Mouse (Mus musculus): Measurements from ENCODE around the gene St6galnac4. TPM values are rescaled to one million over a fixed set of nuclear protein-coding genes. Genes with fewer than 3 reads are reported as not detected.

Gene St6galnac4
- polyA plus RNA-seq, 1 experiment from 2014 or later, result 33.5 TPM

DNA sequence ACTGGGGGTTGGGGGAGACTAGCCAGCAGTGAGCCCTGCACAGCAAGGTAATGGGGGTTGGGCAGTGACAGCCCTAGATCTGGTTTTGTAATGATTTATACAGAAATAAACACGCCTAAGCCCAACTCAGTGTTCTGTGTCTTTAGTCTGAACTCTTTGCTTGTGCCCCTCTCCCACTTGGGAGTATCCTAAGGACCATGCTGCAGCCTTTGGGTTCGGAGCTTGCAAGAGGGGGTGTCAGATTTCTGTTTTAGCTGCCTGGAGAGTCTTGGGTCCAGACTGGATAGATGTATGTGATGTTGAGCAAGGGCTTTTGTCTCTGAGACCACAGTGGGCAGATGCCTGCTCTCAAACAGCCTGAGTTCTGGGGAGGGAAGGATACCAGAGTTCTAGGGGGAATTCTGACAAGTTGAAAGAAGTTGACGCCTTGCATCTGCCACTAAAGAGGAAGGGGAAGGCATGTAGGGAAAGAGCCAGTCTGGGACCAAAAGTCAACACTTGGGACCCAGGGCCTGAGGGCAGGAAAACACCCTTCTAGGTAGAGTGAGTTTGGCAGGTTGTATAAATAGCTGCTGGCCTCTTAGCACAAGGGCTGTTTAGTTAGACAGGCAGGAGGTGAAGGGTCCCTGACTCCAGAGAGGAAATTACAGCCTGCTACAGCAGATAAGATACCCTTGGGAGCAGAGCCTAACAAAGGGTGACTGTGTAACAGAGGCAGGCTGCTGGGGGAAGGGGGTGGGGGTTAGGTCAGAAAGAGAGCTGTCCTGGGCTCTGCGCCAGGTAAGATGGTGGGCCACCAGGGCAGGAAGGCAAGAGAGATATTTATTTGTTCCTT is 34.0 kb downstream of the St6galnac4 start:
- no peaks in the 10 kb centered on the region for H3K27me3 ChIP-seq
- peak overlapping the region; percentile 10; the same call in 1 of the 2 replicates for H3K4me3 ChIP-seq
- H3K9ac ChIP-seq, result peak overlapping the region; percentile 29
- no peaks in the 10 kb centered on the region for H3K9me3 ChIP-seq (replicated peaks)
- peak; percentile 81 for ATAC-seq (replicated peaks; ENCODE audit: insufficient number of reproducible peaks, insufficient read depth, low FRiP score, low read depth)
- H3K27ac ChIP-seq, result peak overlapping the region; percentile 93
- H3K4me2 ChIP-seq, result peak overlapping the region; percentile 44
- peaks cover 54% of the 10 kb centered on the region for H3K4me1 ChIP-seq (replicated peaks)
- peaks cover 26% of the 10 kb centered on the region for H3K36me3 ChIP-seq
- 11% methylated on average over 4 of the region's 4 CpGs for WGBS

GRCm38 (mm10) chr2:32621517-32621859 is 34.6 kb downstream of the St6galnac4 start, which contains the start of gene Ak1:
TSS of gene Ak1 (plus strand) at chr2:32621758.
- WGBS, result 7% methylated on average over 7 of the region's 7 CpGs
- no peaks in the 10 kb centered on the region for H3K27me3 ChIP-seq
- no peak for ATAC-seq (replicated peaks; ENCODE audit: insufficient number of reproducible peaks, insufficient read depth, low FRiP score, low read depth)
- peak within 1 kb of the TSS; percentile 10; the same call in 1 of the 2 replicates for H3K4me3 ChIP-seq
- peak within 1 kb of the TSS; percentile 44 for H3K4me2 ChIP-seq
- H3K9me3 ChIP-seq (replicated peaks), result no peaks in the 10 kb centered on the region
- peaks cover 58% of the 10 kb centered on the region for H3K4me1 ChIP-seq (replicated peaks)
- peaks cover 20% of the 10 kb centered on the region for H3K36me3 ChIP-seq
- H3K27ac ChIP-seq, result peak within 1 kb of the TSS; percentile 93
- H3K9ac ChIP-seq, result peak within 1 kb of the TSS; percentile 29

GRCm38 (mm10) chr2:32624111-32624748 is 37.3 kb downstream of the St6galnac4 start:
- Histone ChIP-seq H3K4me3 (no peak overlapping the region), H3K9ac (0 out of 2 replicates have a peak overlapping the region, but pooled peaks have one; percentile 7), H3K27ac (peak overlapping the region; percentile 95), H3K9me3 (replicated peaks) (no peaks in the 10 kb centered on the region), H3K4me1 (replicated peaks) (peaks cover 78% of the 10 kb centered on the region), H3K27me3 (no peaks in the 10 kb centered on the region), H3K36me3 (no peaks in the 10 kb centered on the region), H3K4me2 (no peak overlapping the region)
- 68% methylated on average over 5 of the region's 5 CpGs for WGBS
- ATAC-seq (replicated peaks; ENCODE audit: insufficient number of reproducible peaks, insufficient read depth, low FRiP score, low read depth), result no peak

- peaks cover 72% of the 10 kb centered on the region for H3K4me1 ChIP-seq (replicated peaks)
- peak; percentile 45 for ATAC-seq (replicated peaks; ENCODE audit: insufficient number of reproducible peaks, insufficient read depth, low FRiP score, low read depth)
- no peaks in the 10 kb centered on the region for H3K27me3 ChIP-seq
- peak overlapping the region; percentile 95 for H3K27ac ChIP-seq
- no peaks in the 10 kb centered on the region for H3K9me3 ChIP-seq (replicated peaks)
- no peaks in the 10 kb centered on the region for H3K36me3 ChIP-seq
- H3K4me3 ChIP-seq, result peak overlapping the region; percentile 47
- 3% methylated on average over 13 of the region's 13 CpGs for WGBS
- H3K4me2 ChIP-seq, result peak overlapping the region; percentile 68
- peak overlapping the region; percentile 61 for H3K9ac ChIP-seq
Measured at GRCm38 (mm10) chr2:32625212-32625872, 38.4 kb downstream of the St6galnac4 start.

- H3K9me3 ChIP-seq (replicated peaks), result no peaks in the 10 kb centered on the region
- 13% methylated on average over 5 of the region's 5 CpGs for WGBS
- peak overlapping the region; percentile 95 for H3K27ac ChIP-seq
- H3K4me1 ChIP-seq (replicated peaks), result peaks cover 65% of the 10 kb centered on the region
- peak; percentile 61 for ATAC-seq (replicated peaks; ENCODE audit: insufficient number of reproducible peaks, insufficient read depth, low FRiP score, low read depth)
- peak overlapping the region; percentile 61 for H3K9ac ChIP-seq
- peak overlapping the region; percentile 68 for H3K4me2 ChIP-seq
- H3K27me3 ChIP-seq, result no peaks in the 10 kb centered on the region
- H3K36me3 ChIP-seq, result no peaks in the 10 kb centered on the region; the same call in 1 of the 2 replicates
- peak overlapping the region; percentile 47 for H3K4me3 ChIP-seq
Measured at GRCm38 (mm10) chr2:32625873-32626694, 39.2 kb downstream of the St6galnac4 start.

DNA sequence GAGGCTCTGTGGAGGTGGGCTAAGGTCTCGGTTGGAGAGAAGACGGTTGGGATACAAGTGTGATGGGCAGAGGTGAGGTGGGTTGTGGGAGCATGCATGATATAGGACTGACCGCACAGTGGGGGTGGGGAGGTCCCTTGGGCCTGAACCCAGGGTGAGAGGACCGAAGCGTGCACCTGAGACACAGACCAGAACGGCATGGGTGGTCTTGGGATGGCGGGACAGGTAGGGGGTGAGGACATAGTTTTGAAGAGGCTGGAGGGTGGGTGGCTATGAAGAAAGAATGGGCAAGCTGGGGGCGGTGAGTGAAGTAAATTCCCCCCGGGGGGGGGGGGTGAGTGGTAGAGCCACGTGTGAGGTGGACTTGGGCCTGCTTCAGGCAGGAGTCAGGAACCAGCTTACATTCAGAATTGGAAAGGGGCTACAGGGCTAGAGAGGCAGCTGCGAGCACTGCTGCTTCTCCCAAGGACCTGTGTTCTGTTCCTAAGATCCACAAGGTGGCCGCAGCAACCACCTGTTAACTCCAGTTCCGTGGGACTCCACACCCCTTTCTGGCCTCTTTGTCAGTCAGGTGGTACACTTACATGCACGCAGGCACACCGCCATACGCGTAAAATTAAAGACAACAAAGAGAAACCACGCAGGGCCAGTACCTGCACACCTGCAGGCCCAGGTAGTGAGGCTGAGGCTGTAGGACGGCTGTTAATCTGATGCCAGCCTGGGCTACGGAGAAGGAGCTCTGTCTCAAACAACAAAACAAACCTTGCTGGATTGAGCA is 40.6 kb downstream of the St6galnac4 start:
- 61% methylated on average over 20 of the region's 20 CpGs for WGBS
- peak overlapping the region; percentile 95 for H3K27ac ChIP-seq
- no peak for ATAC-seq (replicated peaks; ENCODE audit: insufficient number of reproducible peaks, insufficient read depth, low FRiP score, low read depth)
- H3K36me3 ChIP-seq, result no peaks in the 10 kb centered on the region; the same call in 1 of the 2 replicates
- peak overlapping the region; percentile 47 for H3K4me3 ChIP-seq
- H3K9me3 ChIP-seq (replicated peaks), result no peaks in the 10 kb centered on the region
- peaks cover 63% of the 10 kb centered on the region for H3K4me1 ChIP-seq (replicated peaks)
- peak overlapping the region; percentile 61; the same call in 1 of the 2 replicates for H3K9ac ChIP-seq
- H3K27me3 ChIP-seq, result no peaks in the 10 kb centered on the region
- H3K4me2 ChIP-seq, result peak overlapping the region; percentile 68

DNA sequence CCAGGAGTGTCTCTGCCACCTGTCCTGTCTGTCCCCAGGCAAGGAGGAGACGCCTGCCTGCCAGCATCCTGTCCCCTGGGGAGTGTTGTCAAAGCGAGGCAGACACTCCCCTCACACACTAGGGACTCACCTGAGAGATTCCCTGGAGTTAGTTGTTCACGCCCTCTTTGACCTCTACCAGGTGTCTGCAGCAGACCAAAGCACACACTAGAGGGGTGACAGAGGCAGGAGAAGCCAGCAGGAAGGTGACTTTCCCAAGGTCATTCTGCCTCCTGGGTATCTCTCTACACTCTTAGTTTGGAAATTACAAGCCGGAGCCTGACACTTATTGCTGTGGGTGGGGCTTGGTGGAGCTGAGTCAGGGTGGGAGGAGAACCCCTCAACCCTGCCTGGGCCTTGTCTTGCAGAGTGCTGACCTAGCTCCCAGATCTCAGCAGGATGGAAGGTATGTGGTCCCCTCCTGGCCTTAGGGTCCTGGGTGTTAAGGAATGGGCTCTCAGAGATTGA is 41.2 kb downstream of the St6galnac4 start:
- H3K9me3 ChIP-seq (replicated peaks), result no peaks in the 10 kb centered on the region
- no peak for ATAC-seq (replicated peaks; ENCODE audit: insufficient number of reproducible peaks, insufficient read depth, low FRiP score, low read depth)
- H3K4me1 ChIP-seq (replicated peaks), result peaks cover 63% of the 10 kb centered on the region
- H3K9ac ChIP-seq, result peak overlapping the region; percentile 61; the same call in 1 of the 2 replicates
- WGBS, result 55% methylated on average over 4 of the region's 4 CpGs
- peak overlapping the region; percentile 95 for H3K27ac ChIP-seq
- H3K27me3 ChIP-seq, result no peaks in the 10 kb centered on the region
- peak overlapping the region; percentile 68 for H3K4me2 ChIP-seq
- H3K4me3 ChIP-seq, result peak overlapping the region; percentile 47
- peaks cover 1% of the 10 kb centered on the region; the same call in 1 of the 2 replicates for H3K36me3 ChIP-seq

DNA sequence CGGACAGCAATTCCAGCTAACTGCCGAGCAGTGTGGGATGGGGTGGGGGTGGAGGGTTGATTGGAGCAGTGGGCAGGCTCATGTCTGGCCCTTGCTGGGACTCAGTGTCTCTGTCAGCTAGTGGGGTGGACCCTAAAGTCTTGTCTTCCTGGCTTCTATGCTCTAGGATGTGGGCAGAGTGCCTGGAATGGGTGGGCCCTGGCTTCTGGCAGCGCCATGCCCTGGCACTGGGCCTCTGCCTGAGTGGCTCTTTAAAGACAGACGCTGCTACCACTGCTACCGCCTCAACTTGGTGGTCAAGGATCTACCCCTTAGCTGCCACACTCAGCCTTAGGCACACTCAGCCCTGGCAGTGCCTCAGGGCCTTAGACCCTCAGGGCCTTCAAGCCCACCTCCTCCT is 41.8 kb downstream of the St6galnac4 start:
- Histone ChIP-seq H3K27me3 (no peaks in the 10 kb centered on the region), H3K27ac (peak overlapping the region; percentile 95), H3K4me3 (peak overlapping the region; percentile 47), H3K4me1 (replicated peaks) (peaks cover 64% of the 10 kb centered on the region), H3K4me2 (peak overlapping the region; percentile 68), H3K9ac (peak overlapping the region; percentile 61; the same call in 1 of the 2 replicates), H3K36me3 (peaks cover 7% of the 10 kb centered on the region; the same call in 1 of the 2 replicates), H3K9me3 (replicated peaks) (no peaks in the 10 kb centered on the region)
- peak; percentile 15; the same call in 1 of the 2 replicates for ATAC-seq (replicated peaks; ENCODE audit: insufficient number of reproducible peaks, insufficient read depth, low FRiP score, low read depth)
- 17% methylated on average over 5 of the region's 5 CpGs for WGBS

- Histone ChIP-seq H3K4me1 (replicated peaks) (peaks cover 64% of the 10 kb centered on the region), H3K4me2 (peak overlapping the region; percentile 68), H3K27ac (peak overlapping the region; percentile 95), H3K9me3 (replicated peaks) (no peaks in the 10 kb centered on the region), H3K4me3 (peak overlapping the region; percentile 47), H3K27me3 (no peaks in the 10 kb centered on the region), H3K36me3 (peaks cover 14% of the 10 kb centered on the region), H3K9ac (0 out of 2 replicates have a peak overlapping the region, but pooled peaks have one; percentile 61)
- ATAC-seq (replicated peaks; ENCODE audit: insufficient number of reproducible peaks, insufficient read depth, low FRiP score, low read depth), result no peak
- 50% methylated on average over 9 of the region's 9 CpGs for WGBS
Measured at GRCm38 (mm10) chr2:32629276-32629976, 42.5 kb downstream of the St6galnac4 start.
